Mouse (Mus musculus) urinary bladder, postnatal 4 days (tissue): ENCODE data around the gene Cyp27b1.

ENCODE experiments used
- DNase-seq, 2 experiments: peaks; one replicate each; pipeline ENCODE4 v3.0.0; 2021 to 2022; ENCODE audit warnings: low spot score in 2 of 2

The Cyp27b1 gene

DNA sequence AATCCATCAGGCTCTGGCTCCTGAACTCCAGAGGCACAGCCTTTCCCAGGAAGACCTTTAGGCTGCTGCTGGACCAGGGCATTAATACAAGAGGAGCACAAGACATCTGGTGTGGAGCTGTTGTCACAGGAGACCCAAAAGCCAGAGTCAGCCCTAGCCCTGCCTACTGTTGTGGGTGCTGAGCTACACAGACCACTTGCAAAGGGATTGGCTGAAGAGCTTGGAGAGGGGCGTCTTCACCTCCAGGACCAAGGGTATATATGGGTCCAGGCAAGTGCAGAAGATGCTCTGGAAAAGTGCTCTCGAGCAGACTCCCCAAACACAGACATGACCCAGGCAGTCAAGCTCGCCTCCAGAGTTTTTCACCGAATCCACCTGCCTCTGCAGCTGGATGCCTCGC is at the start of gene Cyp27b1:
Gene Cyp27b1, plus strand, starts transcription at position 297 of the 400 bp plus-strand sequence.
- no peak for DNase-seq

DNA sequence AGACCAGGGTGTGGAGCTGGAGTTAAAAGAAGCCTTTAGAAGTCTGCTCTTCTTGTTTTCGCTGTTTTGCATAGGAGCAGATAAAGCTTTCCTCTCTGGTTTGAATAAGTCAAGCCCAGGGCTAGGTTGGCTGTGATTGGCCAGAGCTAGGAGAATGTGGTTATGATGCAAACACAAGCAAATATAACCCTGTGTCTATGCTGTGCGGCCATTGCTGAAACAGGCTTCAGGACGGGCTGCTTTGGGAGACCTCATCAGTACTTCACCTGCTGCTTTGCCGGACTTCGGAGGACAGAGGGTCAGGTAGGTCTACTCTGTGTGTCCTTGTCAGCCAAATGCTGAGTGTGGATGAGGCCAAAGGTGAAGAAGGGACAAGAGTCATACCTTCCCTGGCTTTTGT is 47.5 kb upstream of the Cyp27b1 start, which contains the start of gene Avil:
Gene Avil, plus strand, starts transcription at position 181 of the 400 bp plus-strand sequence.
- no peak for DNase-seq

DNA sequence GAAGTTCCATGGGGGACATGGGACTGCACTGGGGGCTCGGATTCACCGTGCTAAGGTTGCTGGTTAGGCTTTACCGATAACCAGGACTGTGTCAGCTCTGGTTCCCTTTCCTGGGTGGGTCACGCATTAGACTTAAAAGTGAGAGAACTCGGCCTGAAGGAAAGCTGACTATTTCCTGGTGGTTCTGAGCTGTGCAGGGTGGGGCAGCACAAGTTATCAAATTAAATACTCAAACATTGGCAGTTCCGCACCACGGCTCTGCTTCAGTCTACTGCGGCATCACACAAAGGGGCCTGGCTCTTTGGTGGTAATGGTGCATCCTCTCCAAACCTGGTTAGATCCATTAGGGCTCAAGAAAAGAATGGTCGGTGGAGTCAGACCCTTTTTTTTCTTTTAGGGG is 46.8 kb upstream of the Cyp27b1 start:
- no peak for DNase-seq

DNA sequence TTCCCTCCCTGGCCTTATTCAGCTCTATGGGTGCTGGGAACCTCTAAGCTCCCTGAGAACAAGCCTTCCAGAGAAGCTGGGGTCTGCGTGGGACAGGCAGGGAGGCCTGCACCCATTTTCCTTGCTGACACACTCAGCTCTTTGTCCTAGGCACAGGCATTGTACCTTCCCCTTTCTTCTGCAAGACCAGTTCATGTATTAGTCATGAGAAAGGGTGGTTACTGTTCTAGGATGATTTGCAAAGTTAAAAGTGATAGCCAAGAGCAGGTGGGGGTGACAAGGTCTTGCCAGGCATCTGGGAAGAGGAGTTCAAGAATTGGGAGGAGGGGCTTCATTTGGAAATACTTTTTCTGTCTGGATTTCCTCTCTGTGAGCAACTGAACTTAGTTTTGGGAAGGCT is 46.0 kb upstream of the Cyp27b1 start:
- no peak for DNase-seq

DNA sequence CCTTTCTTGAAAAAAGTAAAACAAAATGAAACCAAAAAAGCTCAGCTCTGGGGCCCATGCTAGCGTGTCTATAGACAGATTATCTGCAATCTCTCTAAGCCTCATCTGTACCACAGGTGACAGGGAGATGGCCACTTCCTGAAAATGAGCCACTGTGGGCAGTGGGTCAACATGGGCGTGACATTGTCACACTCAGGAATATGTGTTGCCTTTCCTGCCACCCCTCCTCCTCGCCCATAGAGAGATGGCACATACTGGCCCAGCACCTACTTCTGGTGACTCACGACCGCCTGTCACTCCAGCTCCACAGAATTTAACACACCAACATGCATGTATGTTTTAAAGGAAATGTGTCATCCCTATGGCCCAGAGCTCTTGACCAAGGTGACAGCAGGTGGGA is 45.3 kb upstream of the Cyp27b1 start:
- DNase-seq = no peak

DNA sequence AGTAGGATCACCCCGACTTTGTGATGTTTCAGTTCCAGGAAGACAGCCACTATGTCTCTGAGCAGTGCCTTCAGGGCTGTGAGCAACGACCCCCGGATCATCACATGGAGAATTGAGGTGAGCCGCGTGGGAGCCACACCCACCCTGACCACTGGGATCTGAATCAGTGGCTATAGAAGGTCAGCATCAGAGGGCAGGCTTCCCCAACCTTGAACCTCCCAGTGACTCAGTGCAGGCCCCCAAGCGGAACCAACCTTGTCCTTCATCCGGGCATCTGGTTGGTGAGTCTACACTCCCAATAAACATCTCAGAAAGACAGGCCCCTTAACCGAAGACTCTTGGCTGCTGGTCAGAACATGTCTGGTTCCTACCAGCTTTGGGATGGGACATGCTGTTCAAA is 44.7 kb upstream of the Cyp27b1 start:
- DNase-seq = no peak

DNA sequence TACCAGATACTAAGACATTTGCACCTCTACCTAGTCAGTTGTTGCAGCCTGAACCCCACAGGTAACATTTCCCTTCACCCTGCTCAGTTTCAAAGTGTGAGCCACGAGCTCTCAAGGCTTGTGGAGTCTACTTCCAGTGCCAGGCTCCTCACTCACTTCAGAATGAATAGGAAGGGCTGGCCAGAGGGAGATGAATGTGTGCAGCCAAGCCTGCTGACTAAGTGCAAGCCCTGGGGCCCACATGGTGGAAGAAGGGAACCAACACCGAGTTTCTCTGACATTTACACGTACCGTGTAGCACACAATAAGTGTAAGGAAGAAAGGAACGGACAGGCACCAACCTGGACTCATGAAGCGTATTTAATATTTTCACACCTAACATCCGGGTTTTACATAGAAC is 44.2 kb upstream of the Cyp27b1 start:
- DNase-seq = no peak

DNA sequence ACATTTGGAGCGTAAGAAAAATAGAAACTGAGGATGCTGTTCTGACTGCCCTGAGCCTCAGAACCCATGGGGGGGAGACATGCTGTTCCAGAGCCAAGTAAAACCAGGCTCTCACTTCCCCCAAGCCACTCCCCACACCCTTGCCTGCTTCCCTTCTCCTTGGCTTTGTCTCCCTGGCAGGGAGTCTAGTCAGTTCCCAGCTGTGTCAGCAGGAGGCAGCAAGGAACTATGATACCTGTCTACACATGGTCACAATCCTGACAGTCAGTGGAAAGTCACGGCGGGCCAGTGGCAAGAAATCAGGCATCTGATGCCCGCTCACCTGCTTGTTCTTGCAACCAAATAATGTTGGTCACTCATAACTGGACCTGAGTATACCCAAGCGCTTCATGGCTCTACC is 31.6 kb upstream of the Cyp27b1 start:
- DNase-seq = no peak

DNA sequence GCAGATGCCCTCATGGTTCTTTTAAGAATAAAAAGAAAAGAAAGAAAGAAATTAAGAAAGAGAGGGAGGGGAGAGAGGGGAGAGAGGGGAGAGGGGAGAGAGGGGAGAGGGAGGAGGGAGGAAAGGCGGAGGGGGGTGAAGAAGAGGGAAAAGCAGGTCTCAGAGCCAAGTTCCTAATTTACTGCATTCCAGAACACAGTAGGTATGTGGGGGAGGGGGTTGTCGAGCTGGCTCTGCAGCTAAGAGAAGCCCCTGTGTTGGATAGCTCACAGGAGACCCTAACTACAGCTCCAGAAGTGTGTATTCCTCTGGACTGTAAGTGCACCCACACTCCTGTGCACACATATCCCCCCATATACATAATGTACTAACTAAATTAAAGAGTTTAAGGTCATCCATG is 31.0 kb upstream of the Cyp27b1 start:
- DNase-seq = no peak

DNA sequence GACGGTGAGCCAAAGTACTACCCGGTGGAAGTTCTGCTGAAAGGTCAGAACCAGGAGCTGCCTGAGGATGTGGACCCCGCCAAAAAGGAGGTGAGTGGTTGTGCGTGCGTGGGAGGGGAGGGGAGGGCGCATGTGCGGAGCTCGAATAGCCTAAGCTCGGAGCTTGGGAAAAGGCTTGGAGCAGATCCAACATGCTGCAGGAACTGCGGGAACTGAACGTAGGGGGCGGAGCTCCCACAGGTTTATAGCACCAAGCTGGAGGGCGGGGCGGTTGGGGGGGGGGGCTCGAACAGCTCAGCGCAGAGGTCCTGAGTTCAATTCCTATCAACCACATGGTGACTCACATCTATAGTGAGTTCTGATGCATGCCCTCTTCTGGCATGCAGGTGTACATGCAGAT is 29.6 kb upstream of the Cyp27b1 start:
- DNase-seq = no peak

DNA sequence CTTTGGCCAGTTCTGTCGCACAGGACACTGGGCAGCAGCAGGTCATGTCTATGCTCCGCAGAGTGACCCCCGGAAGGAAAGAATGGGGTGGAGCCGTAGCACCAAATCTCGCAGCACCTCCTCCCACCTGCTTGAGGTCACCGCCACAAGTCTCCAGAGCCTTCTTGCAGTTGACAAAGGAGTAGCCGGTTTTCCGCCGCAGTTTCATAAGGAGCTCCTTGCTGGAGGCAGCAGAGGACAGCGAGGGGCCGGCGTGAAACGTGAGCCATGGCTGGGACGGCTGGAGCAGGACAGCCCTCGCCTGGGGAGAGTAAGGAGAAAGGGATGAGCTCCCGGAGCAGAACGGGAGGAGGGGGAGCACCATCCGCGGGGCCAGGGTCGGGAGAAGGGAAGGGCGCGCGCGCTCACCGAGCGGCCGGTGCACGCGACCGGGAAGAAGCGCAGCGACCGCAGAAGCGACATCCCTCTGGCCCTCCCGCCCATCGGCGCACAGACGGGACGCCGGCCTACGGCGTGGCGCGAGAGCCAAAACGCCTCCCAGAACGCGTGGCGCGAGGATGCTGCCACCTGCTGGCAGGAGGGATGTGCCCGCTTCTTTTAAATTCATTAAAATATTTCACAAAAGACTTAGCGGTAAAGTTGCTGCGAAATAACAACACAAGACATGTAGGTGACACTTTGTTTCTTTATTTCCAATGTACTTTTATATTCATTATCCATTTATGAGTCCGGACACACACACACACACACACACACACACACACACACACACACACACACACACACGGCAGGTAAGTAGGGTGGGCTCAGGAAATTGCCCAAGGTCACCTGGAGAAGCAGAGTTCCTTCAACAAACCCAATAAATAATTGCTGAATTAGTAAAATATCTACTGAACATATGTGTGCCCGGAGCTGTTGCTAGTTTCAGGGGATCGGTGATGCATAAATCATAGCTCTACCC is 17.4 kb upstream of the Cyp27b1 start, which contains the start of gene Tsfm:
Gene Tsfm, minus strand, starts transcription at position 505 of the 961 bp plus-strand sequence.
- DNase-seq = peak; percentile 86 to 93

DNA sequence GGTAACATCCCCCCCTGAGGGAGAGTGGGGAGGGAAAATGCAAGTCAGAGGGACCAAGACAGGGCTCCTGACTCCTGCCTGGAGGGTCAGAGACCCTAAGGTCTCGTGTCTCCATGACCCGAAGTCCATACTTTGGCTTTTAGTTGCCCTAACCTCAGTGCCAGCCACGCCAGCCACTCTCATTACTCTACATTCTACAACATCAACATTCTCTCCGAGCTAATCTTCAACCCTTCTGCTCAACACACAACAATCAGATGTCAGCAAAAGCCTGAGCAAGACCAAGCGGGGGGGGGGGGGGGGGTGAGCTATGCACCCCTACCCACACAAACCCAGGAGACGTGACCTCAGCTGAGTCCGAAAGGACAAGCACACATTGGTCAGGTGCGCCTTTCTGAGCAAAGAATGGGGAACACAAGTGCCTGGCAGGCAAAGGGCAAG is 14.7 kb upstream of the Cyp27b1 start:
- DNase-seq = no peak

DNA sequence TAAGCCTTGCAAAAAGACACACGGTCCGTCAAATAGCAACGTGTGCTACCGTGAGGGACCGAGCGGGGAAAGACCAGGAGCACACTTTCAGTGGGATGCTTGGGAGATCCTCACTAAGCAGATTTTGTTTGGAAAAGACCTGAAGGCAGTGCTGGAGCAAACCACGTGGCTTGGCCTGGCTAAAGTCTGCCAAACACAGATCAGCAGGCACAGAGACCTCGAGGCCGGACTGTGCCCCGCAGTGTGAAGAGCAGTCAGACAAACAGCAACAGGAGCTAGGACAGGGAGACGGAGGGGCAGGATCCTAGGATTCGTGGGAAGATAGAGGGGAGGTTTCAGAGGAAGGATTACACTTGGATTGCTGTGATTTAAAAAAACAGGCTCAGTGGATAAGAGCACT is 11.8 kb upstream of the Cyp27b1 start:
- DNase-seq = no peak

DNA sequence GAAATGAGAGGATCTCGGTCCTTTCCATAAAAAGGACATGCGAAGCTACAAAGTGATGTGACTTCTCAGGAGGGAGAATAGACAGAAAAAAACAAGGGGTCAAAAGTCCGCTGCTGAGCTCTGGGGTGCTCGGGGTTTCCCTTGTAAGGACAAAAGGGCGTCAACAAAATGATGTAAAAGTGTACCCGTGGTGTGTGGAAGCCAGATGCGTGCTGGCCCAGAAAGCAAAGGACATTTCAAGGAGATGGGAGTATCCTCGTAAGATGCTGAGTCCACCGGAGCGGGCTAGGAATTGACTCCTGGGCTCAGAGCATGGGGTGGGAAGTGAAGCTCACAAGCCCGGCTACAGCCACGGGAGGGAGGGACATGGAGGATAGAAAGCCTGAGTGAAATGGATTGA is 10.4 kb upstream of the Cyp27b1 start:
- no peak for DNase-seq

DNA sequence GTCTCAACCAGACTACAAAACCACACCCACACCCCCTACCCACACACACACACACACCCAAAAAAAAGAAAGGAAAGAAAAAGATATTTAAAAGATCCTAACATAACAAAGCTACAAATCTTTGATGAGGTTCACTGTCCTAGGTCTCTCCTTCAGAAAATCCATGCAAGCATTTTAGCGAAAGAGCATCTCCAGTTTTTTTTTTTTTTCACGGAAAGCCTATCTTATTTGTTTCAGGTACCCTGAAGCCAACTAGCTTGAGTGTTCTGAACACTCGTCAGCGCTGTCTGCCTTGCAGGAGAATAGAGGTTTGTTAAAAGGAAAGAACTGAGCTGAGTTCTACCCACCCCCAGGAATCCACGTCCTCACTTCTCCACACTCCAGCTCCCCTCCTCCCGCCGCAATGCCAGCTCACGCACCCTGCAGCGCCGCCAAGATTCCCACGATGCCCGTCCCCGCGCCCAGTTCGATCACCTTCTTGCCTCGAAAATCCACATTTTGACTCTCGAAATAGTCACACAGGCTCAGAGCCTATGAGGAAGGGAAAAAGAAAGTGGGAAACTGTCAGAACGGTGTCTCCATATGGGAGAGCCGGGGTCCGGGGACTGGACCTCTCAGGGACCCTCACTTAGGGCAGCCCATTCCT is 7.4 kb upstream of the Cyp27b1 start:
- DNase-seq = no peak

DNA sequence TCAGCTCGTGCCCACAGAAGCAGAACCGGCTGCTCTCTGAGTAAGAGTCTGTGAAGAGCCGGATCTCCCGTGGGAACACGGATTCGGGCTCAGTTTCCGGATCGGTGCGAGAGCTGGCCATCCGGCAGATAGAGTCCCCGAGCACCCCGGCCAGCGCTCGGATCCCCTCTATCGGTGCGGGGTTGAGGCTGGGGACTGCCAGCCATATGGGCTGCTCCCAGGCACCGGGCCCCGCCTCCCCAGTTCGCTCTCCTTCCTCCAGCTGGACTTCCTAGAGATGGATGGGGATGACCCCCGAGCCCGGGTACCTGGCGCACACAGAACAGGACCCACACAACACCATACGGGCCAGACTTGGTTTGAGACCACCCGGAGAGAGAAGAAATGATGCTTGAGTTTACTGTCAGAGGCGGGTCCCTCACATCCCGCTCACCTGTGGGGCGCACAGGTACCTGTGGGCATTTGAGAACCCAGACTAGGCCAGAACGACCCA is 6.7 kb upstream of the Cyp27b1 start, which contains the start of the genes Mettl1 and Eef1akmt3:
Gene Mettl1, plus strand, starts transcription at position 141 of the 493 bp plus-strand sequence.
Gene Eef1akmt3, minus strand, starts transcription at position 240 of the 493 bp plus-strand sequence.
- peak in 1 of 2 experiments; percentile 38 for DNase-seq

DNA sequence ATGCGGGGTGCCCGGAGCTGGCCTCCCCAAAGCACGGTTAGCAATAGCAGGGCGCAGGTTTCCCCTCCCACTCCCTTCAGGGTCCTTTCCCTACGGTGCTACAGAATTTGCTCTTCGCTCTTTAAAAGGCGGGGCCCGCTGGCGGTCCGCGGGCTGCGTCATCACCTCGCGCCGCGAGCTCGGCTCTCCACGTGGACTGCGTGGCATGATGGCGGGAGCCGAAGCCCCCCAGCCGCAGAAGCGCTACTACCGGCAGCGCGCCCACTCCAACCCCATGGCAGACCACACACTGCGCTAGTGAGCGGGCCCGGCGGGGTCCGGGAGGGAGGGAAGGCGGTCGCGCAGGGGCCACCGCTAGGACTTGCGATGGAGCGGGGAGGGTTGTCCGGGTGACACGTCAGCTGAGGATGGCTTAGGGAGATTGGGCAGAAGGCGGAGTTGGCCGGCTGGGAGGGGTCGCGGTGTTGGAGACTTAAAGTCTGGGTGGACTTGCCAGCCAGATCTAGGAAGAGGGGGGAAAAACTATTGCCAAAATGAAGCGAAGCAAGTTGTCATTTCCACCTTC is 6.2 kb upstream of the Cyp27b1 start:
- peak; percentile 85 to 87 for DNase-seq

DNA sequence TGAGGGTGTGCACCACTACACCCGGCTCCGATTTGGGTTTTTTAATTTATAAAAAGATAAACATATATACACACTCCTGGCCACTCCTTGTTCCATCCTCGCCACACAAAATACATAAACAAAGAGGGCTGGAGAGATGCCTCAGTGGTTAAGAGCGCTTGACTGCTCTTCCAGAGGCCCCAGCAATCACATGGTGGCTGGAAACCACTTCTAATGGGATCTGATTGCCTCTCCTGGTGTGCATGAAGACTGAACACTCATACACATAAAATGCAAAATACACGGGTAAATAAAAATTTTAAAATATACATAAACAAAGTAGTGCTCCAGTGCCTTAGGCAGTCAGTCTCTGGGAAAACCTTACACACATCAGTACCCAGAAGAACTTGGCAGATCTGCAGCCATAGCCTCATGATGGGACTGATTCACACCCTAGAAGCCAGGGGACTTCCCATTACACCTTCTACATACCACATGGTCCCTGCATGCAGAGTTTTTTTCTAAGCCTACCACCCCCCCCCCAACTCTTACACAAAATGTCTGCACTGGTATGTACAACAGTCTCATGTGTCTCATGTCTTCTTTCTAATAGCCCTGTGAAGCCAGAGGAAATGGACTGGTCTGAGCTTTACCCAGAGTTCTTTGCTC is 5.5 kb upstream of the Cyp27b1 start:
- DNase-seq = no peak

DNA sequence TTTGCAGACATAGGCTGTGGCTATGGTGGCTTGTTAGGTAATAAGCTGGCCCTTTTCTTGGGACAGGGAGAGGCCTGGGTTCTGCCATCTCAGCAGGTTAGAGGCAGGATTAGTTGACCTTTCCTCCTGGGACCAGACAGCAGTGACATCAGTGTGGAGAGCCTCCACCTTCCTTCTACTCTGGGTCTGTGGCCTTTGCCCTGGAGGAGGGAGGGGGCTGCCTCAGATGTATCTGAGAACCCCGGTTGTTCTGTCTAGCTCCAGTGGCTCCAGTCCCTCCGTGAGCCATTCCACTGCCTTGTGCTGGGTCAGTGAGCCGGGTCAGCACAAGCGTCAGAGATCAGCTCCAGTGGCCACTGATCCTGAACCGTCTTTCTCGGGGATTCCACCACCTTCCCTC is 4.9 kb upstream of the Cyp27b1 start:
- no peak for DNase-seq

DNA sequence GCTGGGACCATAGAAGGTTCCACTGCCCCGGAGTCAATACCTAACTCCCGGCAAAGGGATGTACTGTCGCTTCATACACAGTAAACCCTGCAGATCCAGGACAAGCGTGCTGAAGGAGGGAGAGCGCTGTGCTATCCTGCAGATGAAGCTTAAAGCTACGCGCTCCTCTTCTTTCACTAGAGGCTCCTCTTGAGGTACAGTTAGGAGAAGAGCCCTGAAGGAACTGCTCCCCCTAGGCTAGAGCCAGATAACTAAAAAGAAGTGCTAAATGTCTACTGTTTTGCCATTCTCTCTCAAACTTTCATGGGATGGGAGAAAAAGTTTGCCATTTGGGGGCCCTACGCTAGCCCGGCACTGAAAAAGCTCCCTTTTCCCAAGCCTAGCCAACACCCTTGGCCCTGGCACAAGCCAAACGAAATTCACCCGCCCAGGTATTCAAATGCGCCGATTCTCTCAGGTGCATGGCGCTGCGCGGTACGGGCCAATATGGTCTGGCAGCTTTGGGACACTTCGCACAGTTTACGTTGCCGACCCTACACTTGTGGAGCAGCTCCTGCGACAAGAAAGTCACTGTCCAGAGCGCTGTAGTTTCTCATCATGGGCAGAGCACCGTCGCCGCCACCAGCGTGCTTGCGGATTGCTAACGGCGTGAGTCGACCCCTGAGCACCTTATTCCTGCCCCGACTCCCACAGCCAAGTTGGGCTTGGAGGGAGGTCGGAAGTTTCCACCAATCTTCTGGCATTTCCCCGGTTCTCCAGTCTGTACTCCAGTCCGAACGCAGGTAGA is 751 bp downstream of the Cyp27b1 start:
- DNase-seq = no peak
